Mouse (Mus musculus): Measurements from ENCODE around the gene Gm4985.
"Not testable (repeated sequence)": the region's sequence is repeated elsewhere in the genome, so short reads cannot be mapped to it uniquely, and the experiment has no call there.

The Gm4985 gene

DNA sequence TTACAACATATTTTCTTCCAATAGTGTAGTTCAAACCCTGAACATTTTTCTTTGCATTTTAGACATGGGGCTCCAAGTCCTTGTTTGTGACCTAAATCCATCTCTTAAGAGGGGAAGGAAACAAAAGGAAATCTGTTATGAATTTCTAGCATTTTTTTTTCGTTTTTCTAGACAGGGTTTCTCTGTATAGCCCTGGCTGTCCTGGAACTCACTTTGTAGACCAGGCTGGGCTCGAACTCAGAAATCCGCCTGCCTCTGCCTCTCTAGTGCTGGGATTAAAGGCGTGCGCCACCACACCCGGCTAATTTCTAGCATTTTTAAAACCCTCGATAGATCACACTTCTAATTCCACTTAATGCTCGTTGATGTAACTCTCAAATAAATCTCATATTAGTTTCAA is at the start of gene Gm4985:
Gm4985 (minus strand) TSS at position 101 of the 400 bp plus-strand sequence.
- DNase-seq: not testable (repeated sequence)

DNA sequence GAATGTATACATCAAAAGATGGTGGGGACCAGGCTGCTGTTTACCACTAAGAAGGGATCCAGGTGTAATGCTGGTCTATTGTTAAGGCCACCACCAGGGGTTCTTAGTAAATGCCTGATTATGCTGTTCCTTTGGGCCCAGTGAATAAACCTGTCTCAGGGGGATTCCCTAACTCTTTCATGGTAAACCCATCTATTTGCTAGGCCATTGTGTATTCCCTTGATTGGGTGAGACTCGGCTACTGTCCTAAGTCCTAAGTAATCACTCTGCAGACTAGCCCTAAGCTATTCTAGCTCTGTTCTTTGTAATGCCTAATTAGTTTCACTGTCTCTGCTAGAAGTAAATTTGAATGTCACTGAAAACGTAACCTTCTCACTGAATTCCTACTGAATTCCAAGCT is 4.6 kb downstream of the Gm4985 start:
- DNase-seq: no peak
